18 mouse cellular contexts compared by ENCODE assay signal in the genomic region with DNA sequence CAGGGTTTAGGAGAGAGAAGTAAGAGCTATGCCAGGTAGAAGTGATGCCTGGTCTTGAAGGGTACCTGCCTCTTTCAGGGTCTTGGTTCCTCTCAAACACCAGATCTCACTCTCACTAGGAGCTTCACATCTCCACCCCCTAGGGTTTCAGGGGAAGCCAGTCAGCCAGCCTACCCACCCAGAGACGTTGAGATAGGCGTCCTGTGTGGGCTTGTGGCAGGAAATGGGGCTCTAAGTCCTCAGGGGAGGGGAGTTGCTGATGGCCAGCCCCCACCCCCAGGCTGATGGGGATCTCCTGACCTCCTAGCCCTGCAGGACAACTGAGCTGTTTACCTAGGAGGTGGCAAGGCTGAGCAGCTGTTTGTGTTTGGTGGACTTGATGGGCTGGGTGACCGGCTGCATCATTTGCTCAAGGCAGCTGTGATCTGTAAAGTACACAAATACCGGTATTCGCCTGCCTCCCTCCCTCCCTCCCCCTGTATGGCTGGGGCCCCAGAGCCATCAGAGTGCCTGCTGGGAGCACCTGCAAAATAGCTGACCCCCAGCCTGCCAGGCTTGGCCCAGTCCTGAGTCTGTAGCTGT. TPM values are rescaled to one million over a fixed set of nuclear protein-coding genes. Genes with fewer than 3 reads are reported as not detected.
A peak's percentile ranks its signal among the peaks of the same experiment; 100 is the strongest.
DNase-seq lines count a peak whose midpoint lies in the region; ATAC-seq lines count a peak whose summit lies in the region.
"Had no signal": no experiment of that assay in that cellular context is flagged by ENCODE, and none has a peak within 500 bp of the region (broad histone marks: within the 10 kb centered on the region; RNA-seq: fewer than 3 reads in every experiment).

No protein-coding gene starts in this region.

- H3K27ac ChIP-seq in limb, embryonic 10.5 days, result no peak overlapping the region
- H3K27ac ChIP-seq: embryonic facial prominence, embryonic 15.5 days; heart, embryonic 13.5 days; hindbrain, embryonic 13.5 days; left cerebral cortex, adult 2 months; limb, embryonic 13.5 days; midbrain, embryonic 10.5 days had no signal

- H3K36me3 ChIP-seq in limb, embryonic 10.5 days, result no peaks in the 10 kb centered on the region
- H3K36me3 ChIP-seq: embryonic facial prominence, embryonic 15.5 days; heart, embryonic 13.5 days; hindbrain, embryonic 13.5 days; limb, embryonic 13.5 days; midbrain, embryonic 10.5 days had no signal

- ATAC-seq in erythroid progenitor cell, adult 5-6 weeks (replicated peaks; ENCODE audit: low FRiP score, poor library complexity, severe bottlenecking), result no peak
- ATAC-seq: forebrain, embryonic 14.5 days had no signal

- peaks cover 75% of the 10 kb centered on the region for H3K4me1 ChIP-seq in limb, embryonic 10.5 days

- H3K4me3 ChIP-seq in limb, embryonic 10.5 days, result peak overlapping the region; percentile 2; the same call in 1 of the 2 replicates
- H3K4me3 ChIP-seq: hindbrain, embryonic 13.5 days; left cerebral cortex, adult 2 months; midbrain, embryonic 10.5 days had no signal

- WGBS in limb, embryonic 10.5 days, result 2% methylated on average over 5 of the region's 5 CpGs

- H3K9me3 ChIP-seq in limb, embryonic 10.5 days (replicated peaks), result no peaks in the 10 kb centered on the region
- H3K9me3 ChIP-seq: embryonic facial prominence, embryonic 15.5 days; heart, embryonic 13.5 days; hindbrain, embryonic 13.5 days; limb, embryonic 13.5 days; midbrain, embryonic 10.5 days had no signal

- DNase-seq in heart, adult 11 months, result peak; percentile 88
- no peak for DNase-seq in heart, postnatal 4 days
- peak; percentile 69 for DNase-seq in CD4-positive helper T cell, adult 2 months (ENCODE audit: low read depth, low spot score)
- no peak for DNase-seq in limb, embryonic 10.5 days (ENCODE audit: low spot score)
- DNase-seq in thymus, postnatal 10 days (ENCODE audit: low spot score in 2 of 2), result peak; percentile 59
- no peak for DNase-seq in layer of hippocampus, adult 11-12 months (ENCODE audit: low spot score)
- DNase-seq: adrenal gland, adult 8-10 months; gastrocnemius, postnatal 25 days; kidney, adult 9 months; lung, postnatal 10 days had no signal

- peaks cover 50% of the 10 kb centered on the region for H3K27me3 ChIP-seq in limb, embryonic 10.5 days (ENCODE audit: low read depth, poor library complexity, severe bottlenecking)

RNA-seq across cellular contexts. Expression of a gene that starts 8.0 kb away (rescaled TPM):
- 10 to 100 TPM; 13.9 to 15.3 TPM for total RNA-seq in heart, postnatal 4 days (2021)
- polyA plus RNA-seq in limb, embryonic 10.5 days (2016; fragmentation: Nextera tagmentation; extraction: Ambion mirVana), result 30.7 and 32.2 TPM in 2 replicates
- 15.1 and 16.8 TPM in 2 replicates for total RNA-seq in erythroid progenitor cell, adult 5-6 weeks (2015; ENCODE audit: low replicate concordance)
- total RNA-seq in erythroid progenitor cell, adult 5-6 weeks (2017; ENCODE audit: low replicate concordance), result 13.1 and 13.7 TPM in 2 replicates

RNA-seq across cellular contexts. Expression of a gene that starts 21.4 kb away (rescaled TPM):
- under 1 TPM; 0.31 to 0.52 TPM for total RNA-seq in heart, postnatal 4 days (2021)
- polyA plus RNA-seq in limb, embryonic 10.5 days (2016; fragmentation: Nextera tagmentation; extraction: Ambion mirVana), result 0.06 TPM in 1 of 2 replicates, not detected in the other
- total RNA-seq in erythroid progenitor cell, adult 5-6 weeks (2015; ENCODE audit: low replicate concordance), result 1.7 and 2.9 TPM in 2 replicates
- total RNA-seq in erythroid progenitor cell, adult 5-6 weeks (2017; ENCODE audit: low replicate concordance), result 8.6 and 10.7 TPM in 2 replicates
- total RNA-seq: gastrocnemius, postnatal 25 days had no signal
- polyA plus RNA-seq: forebrain, embryonic 14.5 days had no signal

RNA-seq across cellular contexts. Expression of a gene that starts 32.1 kb away (rescaled TPM):
- total RNA-seq in heart, postnatal 4 days (2021), result 1 to 10 TPM; 5.2 to 9.3 TPM
- polyA plus RNA-seq in limb, embryonic 10.5 days (2016; fragmentation: Nextera tagmentation; extraction: Ambion mirVana), result 9.1 and 9.8 TPM in 2 replicates
- total RNA-seq in erythroid progenitor cell, adult 5-6 weeks (2015; ENCODE audit: low replicate concordance), result 5.0 and 6.3 TPM in 2 replicates
- total RNA-seq in erythroid progenitor cell, adult 5-6 weeks (2017; ENCODE audit: low replicate concordance), result 0.64 and 6.3 TPM in 2 replicates

RNA-seq across cellular contexts. Expression of a gene that starts 32.5 kb away (rescaled TPM):
- 10 to 100 TPM; 11.9 to 12.0 TPM for total RNA-seq in heart, postnatal 4 days (2021)
- 15.6 and 22.7 TPM in 2 replicates for polyA plus RNA-seq in limb, embryonic 10.5 days (2016; fragmentation: Nextera tagmentation; extraction: Ambion mirVana)
- 9.2 and 11.2 TPM in 2 replicates for total RNA-seq in erythroid progenitor cell, adult 5-6 weeks (2015; ENCODE audit: low replicate concordance)
- total RNA-seq in erythroid progenitor cell, adult 5-6 weeks (2017; ENCODE audit: low replicate concordance), result 2.3 TPM in 1 of 2 replicates, not detected in the other

Comparison
In these comparisons a context has a peak if more than half of its experiments do, and no peak if none do; other contexts are left out.
1. DNase-seq: peak in heart, adult 11 months (single experiment), CD4-positive helper T cell, adult 2 months (single experiment) and thymus, postnatal 10 days (2 of 2); none in heart, postnatal 4 days (single experiment), limb, embryonic 10.5 days (single experiment) and layer of hippocampus, adult 11-12 months (single experiment).